Mouse (Mus musculus): ENCODE measurements around the gene Hmcn2. TPM values are rescaled to one million over a fixed set of nuclear protein-coding genes. Genes with fewer than 3 reads are reported as not detected.

The Hmcn2 gene
- total RNA-seq (2023) = 0.30 TPM

GRCm38 (mm10) chr2:31314007-31314465 is at the start of gene Hmcn2:
TSS of gene Hmcn2 (plus strand) at chr2:31314415.

GRCm38 (mm10) chr2:31469931-31470682 is 155.9 kb downstream of the Hmcn2 start, which contains the start of gene Ass1:
TSS of gene Ass1 (plus strand) at chr2:31470207.

Other genes with a start within 250 kb of the Hmcn2 start
- 192 TPM for gene Fnbp1, start 172.4 kb upstream of the Hmcn2 start, total RNA-seq (2023)
- gene Gpr107, start 162.1 kb upstream of the Hmcn2 start, total RNA-seq (2023) = 57.2 TPM
- 1.4 TPM for gene Ncs1, start 68.6 kb upstream of the Hmcn2 start, total RNA-seq (2023)
- 129 TPM for gene Ass1, start 155.8 kb downstream of the Hmcn2 start, total RNA-seq (2023)